Mouse (Mus musculus) hindbrain, embryonic 15.5 days (tissue): Measurements from ENCODE around the gene Cmpk1. TPM values are rescaled to one million over a fixed set of nuclear protein-coding genes. Genes with fewer than 3 reads are reported as not detected.

Experiments
- ATAC-seq: fragments of 200-750 bp; cut with Nextera tagmentation; 2 replicates; pipeline ENCODE4 v1.8.0; 2017; ENCODE audit warnings: low read depth, moderate number of reproducible peaks, moderate TSS enrichment; ENCODE audit not compliant: low FRiP score
- H3K27ac ChIP-seq: fragments of 300-500 bp; sonication (generic); replicated peaks from 2 replicates; pipeline ENCODE4 v1.5.1; 2015; ENCODE audit warnings: mild to moderate bottlenecking, inconsistent platforms
- H3K27me3 ChIP-seq: fragments of 300-500 bp; sonication (generic); 2 replicates; pipeline ENCODE4 v1.6.1; 2015; ENCODE audit warnings: control low read depth, inconsistent platforms
- H3K36me3 ChIP-seq: fragments of 300-500 bp; sonication (generic); 2 replicates; pipeline ENCODE4 v1.6.1; 2015; ENCODE audit warnings: control low read depth, inconsistent platforms
- H3K4me1 ChIP-seq: fragments of 300-500 bp; sonication (generic); replicated peaks from 2 replicates; pipeline ENCODE4 v1.6.1; 2015; ENCODE audit warnings: control low read depth, inconsistent platforms
- H3K4me2 ChIP-seq: fragments of 300-500 bp; sonication (generic); 2 replicates; pipeline ENCODE4 v1.6.1; 2015; ENCODE audit warnings: moderate library complexity, mild to moderate bottlenecking, inconsistent platforms
- H3K4me3 ChIP-seq: fragments of 300-500 bp; sonication (generic); 2 replicates; pipeline ENCODE4 v1.5.1; 2015; ENCODE audit warnings: mild to moderate bottlenecking, inconsistent platforms
- H3K9ac ChIP-seq: fragments of 300-500 bp; sonication (generic); 2 replicates; pipeline ENCODE4 v1.6.1; 2015; ENCODE audit warnings: inconsistent platforms
- H3K9me3 ChIP-seq: fragments of 300-500 bp; sonication (generic); 2 replicates; pipeline ENCODE4 v1.6.1; 2016; ENCODE audit warnings: control low read depth, inconsistent platforms
- WGBS: fragments of 180-500 bp; shearing (Covaris S2); methylation state at CpG from one replicate; pipeline ENCODE4 v1.1.7; 2015; 5-methylcytosine and 5-hydroxymethylcytosine counted together
- polyA plus RNA-seq: library from polyadenylated mRNA; unstranded; fragments of >200 nt; fragmentation: Nextera tagmentation; extraction: Ambion mirVana; gene quantifications from 2 replicates; pipeline ENCODE4 v1.2.1, GENCODE M21; 2015

The Cmpk1 gene
- polyA plus RNA-seq, 1 experiment from 2014 or later = 197 TPM

DNA sequence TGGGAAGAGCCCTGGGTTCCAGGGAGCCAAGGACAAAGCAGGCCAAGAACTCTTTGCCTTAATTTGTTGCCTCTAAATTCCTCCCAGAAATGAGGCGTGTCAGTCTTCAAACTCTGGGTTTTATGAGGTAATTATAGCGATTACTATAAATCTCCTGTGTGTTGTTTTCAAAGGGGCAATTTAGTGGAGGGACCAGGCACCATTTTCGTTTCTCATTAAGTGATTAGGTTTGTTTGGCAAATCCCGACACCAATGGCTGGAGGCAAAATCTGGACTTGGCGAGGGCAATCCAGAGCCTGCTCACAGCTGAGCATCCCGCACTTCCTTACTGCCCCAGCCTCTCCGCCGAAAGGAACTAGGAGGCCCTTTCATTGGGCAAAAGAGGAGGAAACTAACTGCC, 44.5 kb downstream of the Cmpk1 start:
- Histone ChIP-seq H3K27ac (no peak overlapping the region), H3K36me3 (no peaks in the 10 kb centered on the region), H3K4me2 (no peak overlapping the region), H3K4me1 (no peaks in the 10 kb centered on the region), H3K4me3 (no peak overlapping the region), H3K9me3 (no peaks in the 10 kb centered on the region), H3K27me3 (0 out of 2 replicates have a peak, but pooled peaks cover 8% of the 10 kb centered on the region), H3K9ac (no peak overlapping the region)
- 46% methylated on average over 8 of the region's 8 CpGs for WGBS
- ATAC-seq = no peak

DNA sequence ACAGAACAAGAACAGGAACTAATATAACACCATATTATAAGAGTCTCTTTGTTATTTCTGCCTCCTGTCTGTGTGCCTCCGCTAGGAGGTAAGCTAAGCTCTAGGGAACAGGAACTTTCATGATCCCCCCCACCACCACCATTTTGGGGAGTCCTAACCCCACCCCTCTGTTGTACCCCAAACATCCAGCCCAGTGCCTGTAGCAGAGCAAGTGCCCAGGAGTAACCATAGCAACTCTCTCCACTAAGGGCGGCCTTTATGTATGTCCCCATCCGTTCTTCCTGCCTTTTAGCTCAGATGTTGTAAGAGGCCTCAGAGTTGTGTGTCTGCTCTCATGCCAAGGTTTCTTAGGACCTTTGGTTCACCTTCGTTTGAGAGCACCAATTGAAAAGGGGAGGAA, 44.9 kb downstream of the Cmpk1 start:
- Histone ChIP-seq H3K27me3 (0 out of 2 replicates have a peak, but pooled peaks cover 11% of the 10 kb centered on the region), H3K36me3 (no peaks in the 10 kb centered on the region), H3K4me3 (no peak overlapping the region), H3K9ac (no peak overlapping the region), H3K9me3 (no peaks in the 10 kb centered on the region), H3K4me2 (no peak overlapping the region), H3K4me1 (no peaks in the 10 kb centered on the region), H3K27ac (no peak overlapping the region)
- WGBS = 35% methylated on average over 4 of the region's 4 CpGs
- ATAC-seq = no peak

DNA sequence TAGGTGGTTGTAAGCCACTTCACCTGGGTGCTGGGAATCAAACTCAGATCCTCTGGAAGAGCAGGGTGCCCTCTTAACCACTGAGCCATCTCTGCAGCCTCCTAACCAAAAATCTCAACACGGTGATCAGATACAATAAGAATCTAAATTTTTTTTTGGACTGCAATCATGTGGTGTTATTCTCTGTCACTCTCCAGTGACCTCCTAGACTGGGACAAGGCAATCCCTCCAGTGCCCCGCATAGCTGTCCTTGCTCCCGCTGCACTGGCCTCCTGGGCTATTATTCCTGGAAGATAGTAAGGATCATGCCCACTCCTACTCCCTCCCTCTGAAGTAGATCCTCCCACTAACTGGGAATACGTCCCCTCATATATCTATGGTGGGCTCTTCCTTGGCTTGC, 45.7 kb downstream of the Cmpk1 start:
- Histone ChIP-seq H3K27ac (no peak overlapping the region), H3K36me3 (no peaks in the 10 kb centered on the region), H3K4me3 (no peak overlapping the region), H3K4me1 (no peaks in the 10 kb centered on the region), H3K9ac (no peak overlapping the region), H3K9me3 (no peaks in the 10 kb centered on the region), H3K4me2 (no peak overlapping the region), H3K27me3 (0 out of 2 replicates have a peak, but pooled peaks cover 9% of the 10 kb centered on the region)
- no peak for ATAC-seq
- 73% methylated on average over 4 of the region's 4 CpGs for WGBS

DNA sequence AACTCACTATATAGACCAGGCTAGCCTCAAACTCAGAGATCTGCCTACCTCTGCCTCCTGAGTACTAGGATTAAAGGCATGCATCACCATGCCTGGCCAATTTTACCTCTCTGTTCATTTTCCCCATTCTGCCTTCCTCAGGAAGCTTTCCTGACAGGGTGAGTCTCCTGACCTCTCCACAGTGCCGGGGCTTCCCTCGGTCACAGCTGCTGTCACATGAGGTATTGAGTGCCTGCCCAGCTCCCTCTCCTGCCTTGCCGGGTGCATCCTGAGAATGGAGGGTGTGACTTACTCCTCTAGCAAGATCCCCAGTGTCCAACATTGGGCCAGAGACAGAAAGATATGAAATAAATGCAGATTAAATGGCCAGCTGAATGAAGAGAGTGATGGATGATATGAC, 48.8 kb downstream of the Cmpk1 start:
- WGBS = 55% methylated on average over 3 of the region's 3 CpGs
- ATAC-seq = no peak
- Histone ChIP-seq H3K4me3 (no peak overlapping the region), H3K27me3 (peaks cover 7% of the 10 kb centered on the region; the same call in 1 of the 2 replicates), H3K4me1 (no peaks in the 10 kb centered on the region), H3K4me2 (no peak overlapping the region), H3K9ac (no peak overlapping the region), H3K27ac (no peak overlapping the region), H3K36me3 (no peaks in the 10 kb centered on the region), H3K9me3 (no peaks in the 10 kb centered on the region)

DNA sequence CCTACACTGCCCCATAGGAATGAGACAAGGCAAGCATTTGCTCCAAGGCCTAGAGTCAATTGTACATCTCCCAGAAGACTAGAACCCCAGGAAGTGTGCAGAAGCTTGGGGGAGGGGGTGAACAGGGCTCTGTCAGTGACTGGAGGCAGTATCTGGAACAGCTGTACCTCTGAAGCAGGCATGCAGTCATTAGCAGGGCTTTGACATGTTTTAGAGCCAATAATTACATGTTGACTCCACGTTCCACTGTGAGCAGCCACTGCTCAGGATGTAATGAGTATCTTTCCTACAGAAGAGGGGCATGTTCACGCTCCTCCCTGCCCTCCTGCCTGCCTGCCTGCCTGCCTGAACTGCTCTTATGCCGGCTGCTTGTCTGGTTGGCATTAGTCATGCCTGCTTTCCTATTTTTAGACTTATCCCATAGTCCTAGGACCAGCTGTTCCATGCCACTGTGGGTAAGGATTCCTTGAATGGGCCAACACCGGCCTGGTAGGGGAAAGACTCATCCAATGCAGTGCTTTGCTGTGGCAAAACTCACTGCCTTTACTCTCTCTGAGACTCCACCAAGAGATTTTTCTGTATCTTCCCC, 49.5 kb downstream of the Cmpk1 start:
- Histone ChIP-seq H3K9me3 (no peaks in the 10 kb centered on the region), H3K27ac (no peak overlapping the region), H3K27me3 (peaks cover 7% of the 10 kb centered on the region; the same call in 1 of the 2 replicates), H3K4me3 (no peak overlapping the region), H3K9ac (no peak overlapping the region), H3K36me3 (no peaks in the 10 kb centered on the region), H3K4me2 (no peak overlapping the region), H3K4me1 (no peaks in the 10 kb centered on the region)
- no peak for ATAC-seq
- 63% methylated on average over 4 of the region's 4 CpGs for WGBS

DNA sequence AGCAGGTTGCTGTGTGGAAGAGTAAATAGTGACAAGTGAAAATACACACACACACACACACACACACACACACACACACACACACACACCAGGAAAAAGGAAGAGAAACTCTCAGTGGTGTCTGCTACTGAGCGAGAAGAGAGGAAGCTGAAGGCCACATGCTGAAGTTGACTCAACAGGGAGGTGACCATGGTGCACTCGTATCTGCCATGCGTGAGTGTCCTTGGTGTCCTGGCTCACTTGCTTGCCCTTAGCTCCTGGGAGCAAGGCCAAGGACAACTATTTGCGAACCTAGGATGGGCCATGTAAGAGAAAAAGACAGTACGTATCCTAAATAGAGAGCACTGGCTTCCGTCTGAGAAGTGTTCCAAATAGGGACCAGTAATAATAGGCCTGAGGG, 52.9 kb downstream of the Cmpk1 start:
- WGBS = 93% methylated on average over 6 of the region's 6 CpGs
- Histone ChIP-seq H3K9me3 (no peaks in the 10 kb centered on the region), H3K9ac (no peak overlapping the region), H3K27me3 (peaks cover 16% of the 10 kb centered on the region), H3K4me1 (no peaks in the 10 kb centered on the region), H3K27ac (no peak overlapping the region), H3K4me3 (no peak overlapping the region), H3K36me3 (no peaks in the 10 kb centered on the region), H3K4me2 (no peak overlapping the region)
- ATAC-seq = no peak

DNA sequence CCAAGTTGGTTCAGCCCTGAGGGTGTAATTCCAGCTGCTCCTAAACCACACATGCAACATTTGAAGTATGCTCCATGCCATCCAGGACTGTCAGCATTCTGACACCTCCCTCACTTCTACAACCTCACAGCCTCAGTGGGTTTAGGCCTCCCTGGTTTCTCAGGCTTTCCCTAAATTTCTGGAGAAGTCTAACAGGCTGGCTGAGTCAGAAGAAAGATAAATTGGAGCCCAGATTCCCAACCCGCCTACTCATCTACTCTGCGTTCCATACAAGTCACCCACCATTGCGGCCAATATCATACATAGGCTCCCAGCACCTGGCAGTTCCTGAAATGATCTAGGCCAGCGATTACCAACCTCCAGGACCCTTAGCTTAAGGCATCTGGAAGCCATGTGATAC, 54.3 kb downstream of the Cmpk1 start:
- H3K9ac ChIP-seq = no peak overlapping the region
- no peaks in the 10 kb centered on the region for H3K36me3 ChIP-seq
- no peak overlapping the region for H3K4me3 ChIP-seq
- H3K4me1 ChIP-seq = no peaks in the 10 kb centered on the region
- WGBS = 93% methylated on average over 4 of the region's 4 CpGs
- no peak for ATAC-seq
- no peak overlapping the region for H3K4me2 ChIP-seq
- no peaks in the 10 kb centered on the region for H3K9me3 ChIP-seq
- H3K27ac ChIP-seq = no peak overlapping the region
- H3K27me3 ChIP-seq = peaks cover 24% of the 10 kb centered on the region

DNA sequence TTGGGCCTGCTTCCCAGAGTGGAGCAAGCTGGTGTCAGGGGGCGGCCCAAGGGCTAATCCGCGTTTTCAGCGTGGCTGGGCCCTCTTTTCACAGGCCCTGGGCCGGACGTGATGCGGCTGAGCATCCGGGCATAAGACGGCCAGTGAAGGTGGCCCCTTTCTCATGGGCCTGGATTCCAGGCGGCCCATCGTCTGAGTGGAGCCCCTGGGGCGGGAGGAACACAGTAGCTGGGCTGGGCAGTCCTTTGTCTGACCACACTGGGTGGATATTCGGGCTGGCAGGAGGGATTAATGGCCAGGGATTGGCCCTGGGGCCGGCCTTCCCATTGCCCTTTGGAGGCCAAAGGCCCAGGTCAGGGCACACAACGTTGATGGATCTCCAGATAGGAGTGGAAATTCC, 57.9 kb downstream of the Cmpk1 start:
- 24% methylated on average over 15 of the region's 15 CpGs for WGBS
- H3K27me3 ChIP-seq = peaks cover 58% of the 10 kb centered on the region
- ATAC-seq = no peak
- no peak overlapping the region for H3K4me3 ChIP-seq
- H3K27ac ChIP-seq = no peak overlapping the region
- H3K36me3 ChIP-seq = no peaks in the 10 kb centered on the region
- H3K4me1 ChIP-seq = peaks cover 13% of the 10 kb centered on the region
- no peak overlapping the region for H3K9ac ChIP-seq
- no peaks in the 10 kb centered on the region for H3K9me3 ChIP-seq
- no peak overlapping the region for H3K4me2 ChIP-seq

DNA sequence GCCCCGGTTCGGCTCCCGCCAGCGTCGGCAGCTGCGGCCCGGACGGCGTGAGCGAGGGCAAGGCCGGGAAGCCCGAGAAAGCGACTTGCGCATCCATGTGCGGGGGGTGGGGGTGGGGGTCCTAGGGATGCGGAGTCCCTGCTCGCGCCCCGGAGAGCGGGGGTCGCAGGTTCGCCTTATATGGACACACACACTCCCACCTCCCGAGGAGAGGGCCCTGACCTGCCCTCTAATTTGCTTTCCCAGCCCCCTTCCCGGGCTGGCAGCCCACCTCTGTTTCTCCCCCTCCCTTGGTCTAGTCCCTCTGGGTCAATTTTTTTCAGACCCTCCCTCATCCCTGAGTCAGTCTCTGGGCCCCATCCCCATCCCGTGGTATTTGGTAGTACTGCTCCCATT, 61.1 kb downstream of the Cmpk1 start, which contains the start of gene Foxe3:
TSS of gene Foxe3 (minus strand) at position 97 of the 396 bp plus-strand sequence.
- no peak for ATAC-seq
- no peak within 1 kb of the TSS for H3K27ac ChIP-seq
- H3K9ac ChIP-seq = no peak within 1 kb of the TSS
- H3K4me1 ChIP-seq = peaks cover 13% of the 10 kb centered on the region
- peaks cover 87% of the 10 kb centered on the region for H3K27me3 ChIP-seq
- H3K4me2 ChIP-seq = peak within 1 kb of the TSS; percentile 66
- no peaks in the 10 kb centered on the region for H3K9me3 ChIP-seq
- H3K4me3 ChIP-seq = peak within 1 kb of the TSS; percentile 39
- WGBS = under 1% methylated on average over 20 of the region's 25 CpGs
- no peaks in the 10 kb centered on the region for H3K36me3 ChIP-seq

DNA sequence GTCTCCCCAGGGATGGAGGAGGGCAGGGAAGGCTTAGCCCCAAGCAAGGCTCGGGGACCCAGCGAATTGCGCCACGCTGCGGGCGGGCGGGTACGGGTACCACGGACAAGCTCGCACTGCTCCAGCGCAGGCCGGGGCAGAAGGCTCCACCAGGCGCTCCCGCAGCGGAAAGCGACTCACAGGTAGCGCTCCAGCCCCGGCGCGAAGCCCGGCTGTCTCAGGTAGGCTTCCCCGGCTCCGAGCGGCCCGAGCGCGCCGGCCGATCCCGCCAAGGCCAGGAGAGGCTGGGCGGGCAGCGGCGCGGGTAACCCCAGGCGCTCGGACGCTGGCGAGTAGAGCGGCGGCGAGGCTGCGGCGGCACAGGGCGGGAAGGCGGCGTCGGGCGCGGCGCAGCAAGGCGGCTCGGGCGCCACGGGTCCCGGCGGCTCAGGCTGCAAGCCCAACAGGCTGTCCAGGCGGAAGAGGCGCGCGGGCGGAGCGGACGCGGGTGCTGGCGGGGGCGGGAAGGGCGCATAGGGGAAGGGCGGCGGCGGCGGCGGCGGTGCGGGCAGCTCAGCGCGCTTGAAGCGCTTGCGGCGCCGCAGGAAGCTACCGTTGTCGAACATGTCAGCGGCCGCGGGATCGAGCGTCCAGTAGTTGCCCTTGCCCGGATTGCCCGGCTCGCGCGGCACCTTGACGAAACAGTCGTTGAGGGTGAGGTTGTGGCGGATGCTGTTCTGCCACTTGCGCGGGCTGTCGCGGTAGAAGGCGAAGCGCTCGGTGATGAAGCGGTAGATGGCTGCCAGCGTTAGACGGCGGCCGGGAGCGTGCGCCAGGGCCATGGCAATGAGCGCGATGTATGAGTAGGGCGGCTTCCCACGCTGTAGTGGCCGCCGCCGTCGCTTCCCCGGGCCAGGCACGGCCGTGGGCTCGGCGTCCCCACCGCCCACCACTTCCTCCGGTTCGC, 61.8 kb downstream of the Cmpk1 start:
- Histone ChIP-seq H3K27ac (no peak overlapping the region), H3K36me3 (no peaks in the 10 kb centered on the region), H3K9ac (no peak overlapping the region), H3K4me2 (peak overlapping the region; percentile 66), H3K27me3 (peaks cover 89% of the 10 kb centered on the region), H3K9me3 (no peaks in the 10 kb centered on the region), H3K4me3 (peak overlapping the region; percentile 39), H3K4me1 (peaks cover 13% of the 10 kb centered on the region)
- under 1% methylated on average over 101 of the region's 125 CpGs for WGBS
- peak; percentile 37; the same call in 1 of the 2 replicates for ATAC-seq

DNA sequence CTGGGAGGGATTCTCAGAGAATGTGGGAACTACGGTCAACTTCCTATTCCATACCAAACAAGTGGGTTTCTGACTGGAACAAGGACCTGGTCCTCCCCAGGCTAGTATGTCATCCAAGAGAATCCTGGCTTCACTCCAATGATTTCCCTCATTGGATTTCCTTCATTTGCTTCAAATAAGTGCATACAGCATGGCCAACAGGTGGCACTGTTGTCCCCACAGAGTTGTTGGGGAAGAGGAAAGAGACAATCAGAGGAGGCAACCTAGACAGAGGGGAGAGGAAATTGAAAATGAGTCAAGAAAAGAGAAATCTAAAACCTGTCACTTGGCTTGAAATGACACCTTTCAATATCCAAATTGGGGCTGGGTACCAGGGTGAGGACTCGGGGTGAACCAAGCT, 70.0 kb downstream of the Cmpk1 start:
- no peak overlapping the region for H3K4me2 ChIP-seq
- H3K9me3 ChIP-seq = no peaks in the 10 kb centered on the region
- peaks cover 85% of the 10 kb centered on the region for H3K27me3 ChIP-seq
- no peak overlapping the region for H3K4me3 ChIP-seq
- H3K9ac ChIP-seq = no peak overlapping the region
- no peak overlapping the region for H3K27ac ChIP-seq
- no peaks in the 10 kb centered on the region; the same call in 1 of the 2 replicates for H3K4me1 ChIP-seq
- no peaks in the 10 kb centered on the region for H3K36me3 ChIP-seq
- WGBS = 46% methylated on average over 2 of the region's 2 CpGs
- no peak for ATAC-seq

DNA sequence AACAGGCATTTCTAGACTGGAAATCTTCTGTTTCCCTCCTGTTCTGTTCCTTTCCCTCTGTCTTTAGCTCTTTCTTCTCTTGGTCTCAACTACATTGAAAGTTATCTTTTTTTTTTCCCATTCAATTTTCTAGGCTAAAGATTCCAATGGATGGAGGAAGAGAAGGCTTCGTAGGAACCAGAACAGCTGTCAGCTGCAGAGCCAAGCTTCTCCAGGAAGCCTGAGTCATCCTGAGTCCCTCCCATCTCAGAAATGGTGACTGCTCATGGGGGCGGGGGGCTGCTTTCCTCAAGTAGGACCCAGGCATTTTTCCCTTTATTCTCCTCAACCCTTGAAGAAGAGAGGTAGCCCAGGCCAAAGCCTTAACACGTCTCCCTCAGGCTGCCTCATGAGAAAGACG, 71.0 kb downstream of the Cmpk1 start:
- no peaks in the 10 kb centered on the region for H3K36me3 ChIP-seq
- no peaks in the 10 kb centered on the region; the same call in 1 of the 2 replicates for H3K4me1 ChIP-seq
- H3K9ac ChIP-seq = no peak overlapping the region
- H3K4me3 ChIP-seq = no peak overlapping the region
- ATAC-seq = no peak
- no peaks in the 10 kb centered on the region for H3K9me3 ChIP-seq
- H3K4me2 ChIP-seq = no peak overlapping the region
- H3K27me3 ChIP-seq = peaks cover 86% of the 10 kb centered on the region
- WGBS = 37% methylated on average over 4 of the region's 4 CpGs
- no peak overlapping the region for H3K27ac ChIP-seq
